Mouse (Mus musculus) CH12.LX (cell line): ENCODE results near the gene Ror1. TPM values are rescaled to one million over a fixed set of nuclear protein-coding genes. Genes with fewer than 3 reads are reported as not detected.

Experiments
- DNase-seq: peaks from one replicate; pipeline ENCODE4 v3.0.0-alpha.2; 2013; ENCODE audit errors: extremely low read depth
- H3K27ac ChIP-seq: 2 replicates; pipeline ENCODE4 v1.5.1; 2012; ENCODE audit warnings: low read depth, mild to moderate bottlenecking, control low read depth, moderate library complexity; ENCODE audit not compliant: insufficient read depth
- H3K27me3 ChIP-seq: replicated peaks from 2 replicates; pipeline ENCODE3; 2012; ENCODE audit warnings: inconsistent platforms
- H3K36me3 ChIP-seq, 2 experiments: replicated peaks in 1 of 2; 2 replicates each; pipeline versions ENCODE3 to v1.6.1; 2012; ENCODE audit warnings: inconsistent platforms in 1 of 2, low read length in 1 of 2, mild to moderate bottlenecking in 1 of 2, mixed read lengths in 1 of 2, moderate library complexity in 1 of 2; ENCODE audit not compliant: control insufficient read depth in 1 of 2, insufficient read depth in 1 of 2
- H3K4me1 ChIP-seq, 2 experiments: 2 replicates each; pipeline ENCODE4 v1.6.1; 2012; ENCODE audit warnings: inconsistent platforms in 1 of 2, moderate library complexity in 1 of 2; ENCODE audit not compliant: insufficient read depth in 2 of 2, control insufficient read depth in 1 of 2
- H3K4me2 ChIP-seq: 2 replicates; pipeline ENCODE4 v1.6.1; 2012; ENCODE audit warnings: low read depth, mild to moderate bottlenecking, control low read depth; ENCODE audit not compliant: poor library complexity, insufficient read depth, severe bottlenecking
- H3K4me3 ChIP-seq, 3 experiments: fragments of 150-350 bp in 1 of 3; sonication (generic) in 1 of 3; replicated peaks in 1 of 3; 2 replicates each; pipeline versions ENCODE3 to v1.5.1; 2011 to 2012; ENCODE audit warnings: low read depth in 2 of 3, low read length in 2 of 3, mild to moderate bottlenecking in 2 of 3, moderate library complexity in 2 of 3, control low read depth in 1 of 3, improper control_type of control experiment in 1 of 3, inconsistent platforms in 1 of 3, mixed read lengths in 1 of 3; ENCODE audit not compliant: poor library complexity in 1 of 3
- H3K79me2 ChIP-seq: replicated peaks from 2 replicates; pipeline ENCODE4 v1.6.1; 2012; ENCODE audit warnings: mild to moderate bottlenecking, moderate library complexity; ENCODE audit not compliant: control insufficient read depth, poor library complexity, insufficient read depth, severe bottlenecking; ENCODE audit errors: extremely low read depth
- H3K9ac ChIP-seq: 2 replicates; pipeline ENCODE4 v1.6.1; 2012; ENCODE audit warnings: low read depth, mild to moderate bottlenecking, control low read depth, moderate library complexity; ENCODE audit not compliant: insufficient read depth
- H3K9me3 ChIP-seq: replicated peaks from 2 replicates; pipeline ENCODE3; 2012; ENCODE audit warnings: low read length, inconsistent platforms, mixed read lengths
- BHLHE40 ChIP-seq: IDR thresholded peaks from 2 replicates; pipeline ENCODE4 v1.6.1; 2011; ENCODE audit warnings: mild to moderate bottlenecking, low read depth, low read length, improper control_type of control experiment
- CHD2 ChIP-seq: IDR thresholded peaks from 2 replicates; pipeline ENCODE4 v1.6.1; 2011; ENCODE audit warnings: low read length, improper control_type of control experiment
- ELF1 ChIP-seq: IDR thresholded peaks from 2 replicates; pipeline ENCODE4 v1.6.1; 2014; ENCODE audit warnings: low read depth, mild to moderate bottlenecking, inconsistent platforms, low read length, improper control_type of control experiment
- EP300 ChIP-seq: IDR thresholded peaks from 2 replicates; pipeline ENCODE4 v1.6.1; 2011; ENCODE audit warnings: low read length, improper control_type of control experiment
- ETS1 ChIP-seq: conservative IDR thresholded peaks from 2 replicates; pipeline ENCODE4 v1.6.1; 2012; ENCODE audit warnings: low read depth, mild to moderate bottlenecking, inconsistent platforms, low read length, improper control_type of control experiment, moderate library complexity
- GABPA ChIP-seq: IDR thresholded peaks from 2 replicates; pipeline ENCODE4 v1.6.1; 2012; ENCODE audit warnings: low read depth, low read length, improper control_type of control experiment, inconsistent platforms; ENCODE audit not compliant: insufficient replicate concordance
- HCFC1 ChIP-seq: IDR thresholded peaks from 2 replicates; pipeline ENCODE4 v1.6.1; 2012; ENCODE audit warnings: low read depth, mild to moderate bottlenecking, inconsistent platforms, low read length, improper control_type of control experiment
- IRF4 ChIP-seq: IDR thresholded peaks from 2 replicates; pipeline ENCODE4 v1.6.1; 2014; ENCODE audit warnings: low read depth, mild to moderate bottlenecking, inconsistent platforms, low read length, improper control_type of control experiment
- JUN ChIP-seq: IDR thresholded peaks from 2 replicates; pipeline ENCODE4 v1.6.1; 2011; ENCODE audit warnings: low read depth, mild to moderate bottlenecking, low read length, improper control_type of control experiment, moderate library complexity; ENCODE audit not compliant: insufficient read depth
- KAT2A ChIP-seq: IDR thresholded peaks from 2 replicates; pipeline ENCODE4 v1.6.1; 2012; ENCODE audit warnings: low read length, improper control_type of control experiment, inconsistent platforms; ENCODE audit not compliant: insufficient replicate concordance
- MEF2A ChIP-seq: IDR thresholded peaks from 2 replicates; pipeline ENCODE4 v1.6.1; 2014; ENCODE audit warnings: low read depth, mild to moderate bottlenecking, inconsistent platforms, low read length, improper control_type of control experiment, borderline replicate concordance
- MYC ChIP-seq: IDR thresholded peaks from 2 replicates; pipeline ENCODE4 v1.6.1; 2011; ENCODE audit warnings: low read depth, mild to moderate bottlenecking, improper control_type of control experiment, low read length
- NELFE ChIP-seq: IDR thresholded peaks from 2 replicates; pipeline ENCODE4 v1.6.1; 2011; ENCODE audit warnings: low read depth, low read length, improper control_type of control experiment
- NRF1 ChIP-seq: IDR thresholded peaks from 2 replicates; pipeline ENCODE4 v1.6.1; 2014; ENCODE audit warnings: low read depth, mild to moderate bottlenecking, inconsistent platforms, low read length, improper control_type of control experiment, moderate library complexity
- PAX5 ChIP-seq: IDR thresholded peaks from 2 replicates; pipeline ENCODE4 v1.6.1; 2012; ENCODE audit warnings: low read length, inconsistent platforms, mixed read lengths
- POLR2AphosphoS2 ChIP-seq: IDR thresholded peaks from 2 replicates; pipeline ENCODE4 v1.6.1; 2011; ENCODE audit warnings: low read depth, low read length, improper control_type of control experiment
- RCOR1 ChIP-seq: conservative IDR thresholded peaks from 2 replicates; pipeline ENCODE4 v1.6.1; 2012; ENCODE audit warnings: low read depth, mild to moderate bottlenecking, inconsistent platforms, low read length, improper control_type of control experiment
- SIN3A ChIP-seq: IDR thresholded peaks from 2 replicates; pipeline ENCODE4 v1.6.1; 2012; ENCODE audit warnings: low read length, improper control_type of control experiment, inconsistent platforms
- SMC3 ChIP-seq: IDR thresholded peaks from 2 replicates; pipeline ENCODE4 v1.6.1; 2011; ENCODE audit warnings: low read depth, low read length, improper control_type of control experiment
- TCF12 ChIP-seq: IDR thresholded peaks from 2 replicates; pipeline ENCODE4 v1.6.1; 2014; ENCODE audit warnings: low read depth, mild to moderate bottlenecking, inconsistent platforms, low read length, improper control_type of control experiment
- USF1 ChIP-seq: IDR thresholded peaks from 2 replicates; pipeline ENCODE4 v1.6.1; 2014; ENCODE audit warnings: low read depth, mild to moderate bottlenecking, inconsistent platforms, low read length, improper control_type of control experiment
- USF2 ChIP-seq: conservative IDR thresholded peaks from 2 replicates; pipeline ENCODE4 v1.6.1; 2011; ENCODE audit warnings: low read depth, low read length, improper control_type of control experiment
- ZC3H11A ChIP-seq: IDR thresholded peaks from 2 replicates; pipeline ENCODE4 v1.6.1; 2012; ENCODE audit warnings: low read depth, mild to moderate bottlenecking, inconsistent platforms, low read length, improper control_type of control experiment
- ZKSCAN1 ChIP-seq: IDR thresholded peaks from 2 replicates; pipeline ENCODE4 v1.6.1; 2012; ENCODE audit warnings: low read depth, inconsistent platforms, low read length, improper control_type of control experiment, borderline replicate concordance
- ZMIZ1 ChIP-seq: IDR thresholded peaks from 2 replicates; pipeline ENCODE4 v1.6.1; 2012; ENCODE audit warnings: low read depth, mild to moderate bottlenecking, inconsistent platforms, low read length, improper control_type of control experiment
- dilution Hi-C: fragments of 300-500 bp; cut with MboI; formaldehyde crosslinking; loops from 2 replicates; pipeline ENCODE4 v1.14.3; 2020; ENCODE audit warnings: low sequenced_read_pairs; ENCODE audit not compliant: extremely low pct_unique_long_range_greater_than_20kb, extremely low pct_ligation_motif_present
- in situ Hi-C: fragments of 300-500 bp; cut with MboI; formaldehyde crosslinking; loops from 3 replicates; pipeline ENCODE4 v1.14.3; 2019; ENCODE audit warnings: low sequenced_read_pairs, low pct_ligation_motif_present, low pct_unique_long_range_greater_than_20kb, mixed read lengths
- polyA plus RNA-seq: library from polyadenylated mRNA; unstranded; fragments of >175 nt; gene quantifications from 2 replicates; pipeline ENCODE4 v1.2.1, GENCODE M21; 2012; ENCODE audit warnings: low read depth; ENCODE audit not compliant: insufficient read length
- total RNA-seq, 2 experiments: library from RNA; depleted of rRNA; stranded (reverse); fragments of 300-350 nt in 1 of 2; fragments of >200 nt in 1 of 2; gene quantifications; 2 replicates each; pipeline ENCODE4 v1.2.3; 2012 to 2014

Ror1 gene
- total and polyA plus RNA-seq, 3 experiments, result not detected

DNA sequence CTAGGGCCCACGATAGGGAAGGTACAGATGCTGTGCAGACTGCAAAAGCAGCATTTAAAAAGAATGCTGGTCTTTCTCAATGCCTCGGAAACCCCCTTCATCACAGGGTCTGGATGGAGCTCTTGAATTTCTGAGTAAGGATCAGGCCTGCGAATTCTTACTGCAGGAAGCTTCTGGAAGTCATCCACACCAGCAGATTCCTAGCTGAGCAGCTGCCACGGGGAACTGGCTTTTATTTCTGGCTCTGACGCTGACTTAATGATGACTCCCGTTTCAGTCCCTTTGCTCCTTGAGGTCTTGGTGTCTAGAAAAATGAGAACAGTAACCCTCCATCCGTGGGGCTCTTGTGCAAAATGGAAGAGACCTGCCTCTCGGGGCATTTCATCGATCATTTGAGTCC lies 39.5 kb upstream of the Ror1 start:
- in situ Hi-C loops (no loop called here), dilution Hi-C loops (no loop called here)
- Histone ChIP-seq H3K4me3 (no peak overlapping the region), H3K79me2 (no peaks in the 10 kb centered on the region), H3K36me3 (no peaks in the 10 kb centered on the region), H3K27ac (no peak overlapping the region), H3K9ac (no peak overlapping the region), H3K4me1 (no peaks in the 10 kb centered on the region), H3K27me3 (no peaks in the 10 kb centered on the region), H3K4me2 (no peak overlapping the region), H3K9me3 (no peaks in the 10 kb centered on the region)
- DNase-seq, result no peak
- no peak for TF ChIP-seq BHLHE40
- TF ChIP-seq USF1, result no peak
- TF ChIP-seq ELF1, result no peak
- no peak for TF ChIP-seq GABPA
- TF ChIP-seq NELFE, result no peak
- no peak for TF ChIP-seq KAT2A
- no peak for TF ChIP-seq IRF4
- TF ChIP-seq TCF12, result no peak
- TF ChIP-seq USF2, result no peak
- TF ChIP-seq PAX5, result no peak
- no peak for TF ChIP-seq POLR2AphosphoS2
- TF ChIP-seq RCOR1, result no peak
- TF ChIP-seq NRF1, result no peak
- TF ChIP-seq EP300, result no peak
- TF ChIP-seq ZMIZ1, result no peak
- no peak for TF ChIP-seq HCFC1
- TF ChIP-seq ZC3H11A, result no peak
- no peak for TF ChIP-seq MYC
- TF ChIP-seq ETS1, result no peak

- no peaks in the 10 kb centered on the region for H3K79me2 ChIP-seq
- H3K4me3 ChIP-seq, result no peak overlapping the region
- H3K9ac ChIP-seq, result no peak overlapping the region
- TF ChIP-seq MEF2A (no peak), GABPA (no peak), POLR2AphosphoS2 (no peak), NRF1 (no peak), HCFC1 (no peak), ZKSCAN1 (no peak), JUN (no peak), CHD2 (no peak), SIN3A (no peak), SMC3 (no peak)
- H3K36me3 ChIP-seq, result no peaks in the 10 kb centered on the region
- no peaks in the 10 kb centered on the region for H3K9me3 ChIP-seq
- in situ Hi-C loops, result no loop called here
- H3K4me1 ChIP-seq, result no peaks in the 10 kb centered on the region
- no peak overlapping the region for H3K27ac ChIP-seq
- dilution Hi-C loops, result no loop called here
- no peaks in the 10 kb centered on the region for H3K27me3 ChIP-seq
- DNase-seq, result no peak
- H3K4me2 ChIP-seq, result no peak overlapping the region
These were observed 39.1 kb upstream of the Ror1 start for GRCm38 (mm10) chr4:100056446-100056845.
